Mouse (Mus musculus) testis, adult 2 months (tissue): ENCODE data around the gene Atp1a3. TPM values are rescaled to one million over a fixed set of nuclear protein-coding genes. Genes with fewer than 3 reads are reported as not detected.

ENCODE experiments used
- H3K27ac ChIP-seq: fragments of 200-500 bp; 2 replicates; pipeline ENCODE4 v1.5.1; 2012; ENCODE audit warnings: low read depth, low read length; ENCODE audit not compliant: control insufficient read depth, insufficient read depth
- H3K27me3 ChIP-seq: fragments of 200-500 bp; 2 replicates; pipeline ENCODE4 v1.6.1; 2012; ENCODE audit warnings: mild to moderate bottlenecking, low read length, moderate library complexity; ENCODE audit not compliant: control insufficient read depth, insufficient read depth
- H3K36me3 ChIP-seq: fragments of 200-500 bp; 2 replicates; pipeline ENCODE4 v1.6.1; 2012; ENCODE audit warnings: mild to moderate bottlenecking, low read length; ENCODE audit not compliant: control insufficient read depth, insufficient read depth
- H3K4me1 ChIP-seq: fragments of 200-500 bp; 2 replicates; pipeline ENCODE4 v1.6.1; 2012; ENCODE audit warnings: low read length; ENCODE audit not compliant: control insufficient read depth, insufficient read depth
- H3K4me3 ChIP-seq: fragments of 200-500 bp; 2 replicates; pipeline ENCODE4 v1.5.1; 2012; ENCODE audit warnings: low read depth, mild to moderate bottlenecking, low read length, moderate library complexity, mixed read lengths; ENCODE audit not compliant: control insufficient read depth
- CTCF ChIP-seq: fragments of 200-500 bp; IDR thresholded peaks from 2 replicates; pipeline ENCODE4 v1.5.1; 2012; ENCODE audit warnings: low read depth, mild to moderate bottlenecking, inconsistent platforms, low read length, moderate library complexity; ENCODE audit not compliant: control insufficient read depth, insufficient read depth, insufficient replicate concordance
- POLR2A ChIP-seq: fragments of 200-500 bp; IDR thresholded peaks from 2 replicates; pipeline ENCODE4 v1.6.1; 2012; ENCODE audit warnings: low read depth, mild to moderate bottlenecking, inconsistent platforms, low read length, moderate library complexity; ENCODE audit not compliant: control insufficient read depth
- polyA plus RNA-seq: library from polyadenylated mRNA; depleted of rRNA; stranded (reverse); fragments of >200 nt; gene quantifications from 2 replicates; pipeline ENCODE4 v1.2.3, GENCODE M21; 2012

Gene Atp1a3
- polyA plus RNA-seq, 1 experiment, result 0.44 TPM

DNA sequence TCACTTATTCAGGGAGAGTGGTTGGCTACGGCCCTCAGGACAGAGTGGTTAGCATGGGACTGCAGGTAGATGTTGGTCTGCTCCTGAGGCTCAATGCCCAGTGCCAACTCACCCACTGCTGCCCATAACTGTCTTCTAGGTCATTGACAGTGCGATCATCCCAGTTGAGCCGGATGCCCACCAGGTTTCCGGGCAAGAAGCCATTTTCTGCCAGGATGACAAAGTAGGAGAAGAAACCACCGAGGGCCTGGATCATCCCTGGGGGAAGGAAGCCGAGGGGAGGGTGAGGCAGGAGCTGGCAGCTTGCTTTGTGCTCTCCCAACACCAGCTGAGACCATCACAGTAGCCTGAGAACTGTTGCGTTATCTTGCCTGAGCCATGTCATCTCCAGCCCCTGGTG lies 25.3 kb downstream of the Atp1a3 start:
- Histone ChIP-seq H3K27me3 (no peaks in the 10 kb centered on the region), H3K36me3 (no peaks in the 10 kb centered on the region)

DNA sequence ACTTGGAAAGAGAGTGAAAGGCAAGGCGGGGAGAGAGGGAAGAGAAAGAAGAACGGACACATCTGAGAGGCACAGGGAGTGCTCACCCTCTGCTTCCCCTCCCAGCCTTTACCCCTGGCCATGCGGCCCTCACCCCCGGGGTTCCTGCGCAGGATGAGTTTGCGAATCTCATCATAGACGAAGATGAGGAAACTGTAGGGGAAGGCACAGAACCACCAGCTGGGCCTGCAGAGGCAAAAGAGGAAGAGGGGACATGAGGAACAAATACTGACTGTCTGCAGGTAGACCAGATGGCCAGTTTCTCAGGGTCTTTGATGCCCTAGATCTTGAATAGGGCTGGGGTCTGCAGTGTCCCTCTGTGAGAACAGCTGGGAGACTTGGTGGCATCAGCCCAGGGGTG lies 27.0 kb downstream of the Atp1a3 start:
- H3K4me3 ChIP-seq, result no peak overlapping the region
- peaks cover 2% of the 10 kb centered on the region for H3K4me1 ChIP-seq
- TF ChIP-seq CTCF, result no peak
- no peak for TF ChIP-seq POLR2A
- no peak overlapping the region for H3K27ac ChIP-seq
- H3K27me3 ChIP-seq, result no peaks in the 10 kb centered on the region
- H3K36me3 ChIP-seq, result no peaks in the 10 kb centered on the region

More for the DNA sequence above, 25.3 kb downstream of the Atp1a3 start:
- H3K27ac ChIP-seq, result no peak overlapping the region
- H3K4me3 ChIP-seq, result no peak overlapping the region
- TF ChIP-seq CTCF, result no peak
- no peaks in the 10 kb centered on the region for H3K4me1 ChIP-seq

DNA sequence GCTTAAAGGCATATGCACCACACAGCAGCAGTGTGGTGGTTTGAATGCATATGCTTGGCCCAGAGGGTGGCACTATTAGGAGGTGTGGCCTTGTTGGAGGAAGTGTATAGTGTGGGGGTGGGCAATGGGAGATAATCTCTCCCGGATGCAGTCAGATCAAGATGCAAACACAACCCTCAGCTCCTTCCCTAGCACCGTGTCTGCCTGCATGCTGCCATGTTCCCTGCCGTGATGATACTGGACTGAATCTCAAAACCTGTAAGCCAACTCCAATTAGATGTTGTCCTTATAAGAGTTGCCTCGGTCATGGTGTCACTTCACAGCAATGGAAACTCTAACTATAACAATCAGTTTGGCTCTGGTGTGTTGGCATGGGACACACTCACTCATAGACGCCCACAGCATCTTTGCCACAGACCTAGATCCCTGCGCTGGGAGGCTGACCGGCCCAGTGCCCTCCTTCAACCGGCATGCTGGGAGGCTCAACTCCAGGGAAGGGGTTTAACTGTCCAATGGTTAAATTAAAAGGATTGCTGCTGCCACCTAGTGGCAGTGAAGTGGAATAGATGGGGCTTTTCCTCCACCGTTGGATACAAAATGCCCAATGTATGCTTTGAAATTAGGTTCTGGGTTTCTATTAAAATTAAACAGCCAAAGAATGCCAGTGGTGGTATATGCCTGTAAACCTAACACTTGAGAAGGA lies 30.7 kb downstream of the Atp1a3 start:
- H3K4me3 ChIP-seq, result no peak overlapping the region
- H3K36me3 ChIP-seq, result no peaks in the 10 kb centered on the region
- TF ChIP-seq CTCF (peak; percentile 26; the same call in 1 of the 2 replicates), POLR2A (no peak)
- no peaks in the 10 kb centered on the region for H3K27me3 ChIP-seq
- H3K27ac ChIP-seq, result no peak overlapping the region
- peaks cover 9% of the 10 kb centered on the region for H3K4me1 ChIP-seq

DNA sequence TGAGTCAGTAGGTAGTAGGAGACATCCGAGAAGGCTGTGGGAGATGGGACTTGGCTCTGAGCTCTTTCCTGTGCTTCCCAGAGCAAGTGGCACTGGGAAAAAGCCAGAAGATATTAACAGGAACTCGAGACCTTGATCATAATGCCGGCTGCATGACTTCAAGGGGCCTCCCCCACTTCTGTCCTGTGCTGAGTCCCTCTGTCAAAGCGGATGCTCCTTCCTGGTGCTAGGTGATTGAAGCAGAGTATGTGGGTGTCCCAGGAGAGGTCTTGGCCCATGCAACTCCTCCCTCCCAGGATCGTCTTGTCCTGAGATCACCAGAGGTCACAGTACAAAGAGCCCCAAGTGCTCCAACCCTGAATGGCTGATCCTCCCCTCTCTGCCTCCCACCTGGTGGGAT lies 31.9 kb downstream of the Atp1a3 start:
- Histone ChIP-seq H3K27me3 (no peaks in the 10 kb centered on the region), H3K27ac (no peak overlapping the region), H3K4me1 (peaks cover 9% of the 10 kb centered on the region), H3K4me3 (no peak overlapping the region), H3K36me3 (no peaks in the 10 kb centered on the region; the same call in 1 of the 2 replicates)
- no peak for TF ChIP-seq CTCF
- no peak for TF ChIP-seq POLR2A

DNA sequence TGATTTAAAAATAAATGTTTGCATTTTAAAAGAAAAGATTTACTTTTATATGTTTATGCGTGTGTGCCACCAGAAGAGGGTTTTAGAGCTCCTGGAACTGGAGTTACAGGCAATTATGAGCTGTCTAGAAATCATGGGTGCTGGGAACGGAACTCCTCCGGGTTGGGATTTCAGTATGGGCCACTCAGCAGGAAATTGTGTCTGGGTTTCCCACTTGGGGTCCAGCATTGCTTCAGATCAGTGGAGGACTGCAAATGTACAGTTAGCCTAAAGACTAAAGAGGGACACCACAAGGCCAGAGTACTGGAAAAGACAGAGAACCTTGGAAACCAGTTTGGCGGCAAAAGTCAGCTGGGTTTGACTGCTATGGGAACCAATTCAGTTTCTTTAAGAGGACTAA lies 32.5 kb downstream of the Atp1a3 start:
- Histone ChIP-seq H3K27ac (no peak overlapping the region), H3K4me1 (peaks cover 9% of the 10 kb centered on the region), H3K27me3 (no peaks in the 10 kb centered on the region), H3K4me3 (no peak overlapping the region), H3K36me3 (no peaks in the 10 kb centered on the region; the same call in 1 of the 2 replicates)
- no peak for TF ChIP-seq CTCF
- TF ChIP-seq POLR2A, result no peak

DNA sequence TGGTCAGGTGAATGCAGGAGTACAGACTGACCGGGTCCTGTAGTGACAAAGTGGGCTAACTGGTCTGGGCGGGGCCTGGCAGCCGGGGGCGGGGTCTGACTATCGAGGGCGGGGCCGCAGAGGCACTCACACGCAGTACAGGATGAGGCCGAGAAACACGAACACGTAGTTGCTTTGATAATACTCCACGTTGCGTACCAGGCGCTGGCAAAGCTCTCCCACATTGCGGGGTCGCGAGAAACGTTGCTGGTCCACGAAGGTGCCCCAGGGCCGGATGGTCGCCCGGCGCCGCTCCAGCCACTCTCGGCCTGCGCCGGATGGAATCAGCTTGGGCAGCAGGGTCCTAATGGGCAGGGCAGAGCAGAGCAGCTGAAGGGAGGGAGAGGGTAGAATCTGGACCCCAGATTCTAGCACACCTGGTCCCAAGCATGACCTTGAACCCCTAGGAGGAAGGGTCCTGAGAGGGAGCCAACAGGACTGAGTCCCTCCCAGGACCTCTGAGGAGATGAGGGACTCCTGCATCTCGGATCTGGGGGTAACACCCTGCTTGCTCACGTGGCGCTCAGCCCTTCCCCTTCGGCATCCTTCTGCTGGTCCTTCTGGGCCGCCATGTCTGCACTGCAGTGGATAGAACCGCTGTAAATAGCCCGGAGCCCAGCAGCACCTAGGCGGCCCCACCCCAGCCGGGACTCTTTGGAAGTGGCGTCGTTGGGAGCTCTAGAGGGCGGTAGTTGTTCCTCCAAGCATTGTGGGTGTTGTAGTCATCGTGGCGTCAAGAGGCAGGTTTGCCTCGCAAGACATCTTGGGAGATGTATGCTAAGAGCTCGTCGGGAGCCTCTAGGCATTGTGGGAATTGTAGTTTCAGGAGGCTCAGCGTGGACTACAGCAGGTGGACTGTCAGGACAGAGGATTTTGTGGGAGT lies 33.5 kb downstream of the Atp1a3 start, which contains the start of gene Rabac1:
Gene Rabac1 (minus strand): TSS at position 783 of the 922 bp plus-strand sequence.
- peaks cover 9% of the 10 kb centered on the region for H3K4me1 ChIP-seq
- no peaks in the 10 kb centered on the region; the same call in 1 of the 2 replicates for H3K36me3 ChIP-seq
- H3K27me3 ChIP-seq, result no peaks in the 10 kb centered on the region
- peak within 1 kb of the TSS; percentile 93 for H3K27ac ChIP-seq
- H3K4me3 ChIP-seq, result peak within 1 kb of the TSS; percentile 93
- TF ChIP-seq POLR2A, result peak; percentile 73
- TF ChIP-seq CTCF, result peak; percentile 5; the same call in 1 of the 2 replicates
